Mouse (Mus musculus): ENCODE data around the gene Tcta.
"Not testable (repeated sequence)": the region's sequence is repeated elsewhere in the genome, so short reads cannot be mapped to it uniquely, and the experiment has no call there.

Gene Tcta

DNA sequence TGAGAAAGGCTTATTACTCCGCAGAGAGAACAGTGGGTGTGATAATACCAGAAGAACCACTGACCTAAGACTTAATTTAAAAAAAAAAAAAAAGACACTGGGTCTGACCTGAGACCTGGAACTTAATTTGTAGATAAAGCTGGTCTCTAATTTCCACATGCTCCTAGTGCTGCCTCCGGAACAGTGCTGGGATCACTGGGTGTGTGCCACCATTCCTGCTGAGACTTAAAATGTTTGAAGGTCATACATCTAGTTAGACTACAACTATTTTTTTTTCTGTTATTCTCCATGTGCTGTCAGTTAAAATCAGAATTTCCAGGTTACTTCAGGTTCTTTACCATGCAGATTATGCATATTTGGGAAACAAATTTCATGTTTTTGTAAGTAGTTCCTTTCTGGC is 2.2 kb upstream of the Tcta start:
- DNase-seq: no peak

DNA sequence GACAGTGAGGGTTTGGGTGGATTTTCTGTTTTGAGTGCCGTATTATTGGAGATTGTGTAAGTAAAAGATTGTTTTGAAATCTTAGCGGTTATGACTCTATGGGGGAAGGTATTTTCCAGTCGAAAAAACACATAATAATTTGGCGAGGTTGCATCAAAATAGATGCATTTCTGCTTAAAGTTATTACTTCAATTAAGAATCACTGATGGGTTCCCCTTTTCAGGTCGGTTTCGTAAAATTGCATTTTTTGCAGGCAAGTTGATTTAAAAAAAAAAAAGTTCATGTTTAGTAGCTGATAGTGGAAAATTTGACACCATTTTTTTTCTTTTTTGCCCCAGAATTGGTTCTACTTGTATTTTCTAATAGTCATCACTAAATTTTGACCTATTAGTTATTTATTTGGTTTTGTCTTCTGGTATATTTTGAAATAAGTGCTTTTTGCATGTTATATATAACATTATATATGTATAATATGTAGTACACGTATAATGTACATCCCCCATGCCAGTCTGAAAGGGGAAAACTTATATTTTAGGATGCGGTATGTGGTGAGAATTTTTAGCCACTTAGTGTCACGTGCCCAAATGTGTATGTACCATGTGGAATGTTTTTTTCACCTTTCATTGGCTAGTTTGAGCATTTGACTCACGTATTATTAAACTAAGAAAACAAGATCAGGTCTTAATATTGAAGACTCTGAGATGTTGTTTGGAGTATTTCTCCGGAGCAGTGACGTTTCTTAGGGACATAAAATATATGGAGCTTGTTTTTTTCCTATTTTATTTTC is 1.3 kb upstream of the Tcta start:
- no peak for DNase-seq

DNA sequence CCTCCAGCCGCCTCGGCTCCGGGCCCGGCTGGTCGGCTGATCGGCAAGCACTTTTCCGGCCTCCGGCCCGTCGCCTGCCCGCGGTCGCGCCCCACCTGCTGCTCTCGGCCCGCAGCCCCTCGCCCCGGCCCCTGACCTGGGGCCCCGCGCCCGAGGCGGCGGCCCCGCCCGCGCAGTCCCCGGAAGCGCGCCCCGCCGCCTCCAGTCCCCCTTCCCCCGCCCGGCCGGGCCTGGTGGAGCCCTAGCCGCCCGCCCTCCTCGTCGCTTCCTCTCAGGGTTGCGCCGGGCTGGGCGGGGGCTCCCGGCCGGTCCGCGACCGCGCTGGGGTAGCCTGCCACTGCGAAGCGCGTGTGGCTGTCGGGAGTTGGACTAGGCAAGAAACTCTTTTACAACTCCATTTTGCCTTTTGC is 616 bp upstream of the Tcta start:
- DNase-seq: peak; percentile 92

DNA sequence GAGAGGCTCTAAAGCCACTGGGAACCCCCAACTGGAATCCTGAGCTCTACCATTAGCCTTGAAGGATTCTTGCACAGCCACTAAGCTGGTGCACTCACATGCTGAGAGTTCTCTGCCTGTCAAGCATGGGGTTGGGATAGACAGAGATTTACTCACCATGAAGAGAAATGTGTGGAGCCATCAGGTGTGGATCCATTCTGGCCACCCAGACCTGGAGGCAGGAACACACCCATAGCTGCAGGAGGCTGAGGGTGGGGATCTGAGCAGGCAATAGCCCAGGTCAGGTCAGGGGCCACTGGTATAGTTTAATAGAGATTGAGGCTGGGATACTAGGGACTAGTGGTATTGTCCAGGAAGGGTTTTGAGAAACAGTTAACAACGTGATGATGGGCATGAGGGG is 790 bp downstream of the Tcta start:
- DNase-seq: peak; percentile 13

DNA sequence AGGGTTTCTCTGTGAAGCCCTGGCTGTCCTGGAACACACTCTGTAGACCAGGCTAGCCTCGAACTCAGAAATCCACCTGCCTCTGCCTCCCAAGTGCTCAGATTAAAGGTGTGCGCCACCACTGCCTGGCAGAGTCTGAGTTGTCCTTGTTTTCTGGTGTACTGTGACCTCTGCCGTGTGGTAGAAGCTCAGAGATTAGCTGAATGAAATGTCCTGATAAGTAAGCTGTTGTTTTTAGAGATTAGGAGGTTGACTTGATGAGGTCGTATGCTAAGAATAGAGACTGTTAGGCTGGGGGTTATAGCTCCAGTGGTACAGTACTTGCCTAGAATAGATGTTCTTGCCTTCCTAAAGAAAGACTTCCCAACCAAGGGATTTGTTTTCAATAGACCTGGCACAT is 1.2 kb downstream of the Tcta start:
- no peak for DNase-seq

DNA sequence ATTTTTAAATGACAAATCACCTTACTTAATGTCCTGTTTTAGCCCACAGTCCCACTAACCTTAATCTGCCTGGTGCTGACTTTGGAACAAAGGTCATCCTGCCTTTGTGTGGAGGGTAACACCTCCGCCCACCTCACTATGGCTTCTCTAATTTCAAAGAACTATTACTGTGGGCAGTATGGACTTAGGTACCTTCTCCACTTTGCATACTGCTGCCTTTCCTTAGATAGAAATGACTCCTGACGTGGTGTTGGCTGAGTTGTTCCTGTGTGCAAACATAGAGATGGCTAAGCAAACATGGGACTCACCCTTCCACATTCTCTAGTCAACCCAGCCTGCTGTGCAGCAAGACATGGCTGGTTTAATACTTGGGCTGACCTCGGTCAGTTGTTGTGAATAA is 4.1 kb downstream of the Tcta start:
- DNase-seq: peak; percentile 25

DNA sequence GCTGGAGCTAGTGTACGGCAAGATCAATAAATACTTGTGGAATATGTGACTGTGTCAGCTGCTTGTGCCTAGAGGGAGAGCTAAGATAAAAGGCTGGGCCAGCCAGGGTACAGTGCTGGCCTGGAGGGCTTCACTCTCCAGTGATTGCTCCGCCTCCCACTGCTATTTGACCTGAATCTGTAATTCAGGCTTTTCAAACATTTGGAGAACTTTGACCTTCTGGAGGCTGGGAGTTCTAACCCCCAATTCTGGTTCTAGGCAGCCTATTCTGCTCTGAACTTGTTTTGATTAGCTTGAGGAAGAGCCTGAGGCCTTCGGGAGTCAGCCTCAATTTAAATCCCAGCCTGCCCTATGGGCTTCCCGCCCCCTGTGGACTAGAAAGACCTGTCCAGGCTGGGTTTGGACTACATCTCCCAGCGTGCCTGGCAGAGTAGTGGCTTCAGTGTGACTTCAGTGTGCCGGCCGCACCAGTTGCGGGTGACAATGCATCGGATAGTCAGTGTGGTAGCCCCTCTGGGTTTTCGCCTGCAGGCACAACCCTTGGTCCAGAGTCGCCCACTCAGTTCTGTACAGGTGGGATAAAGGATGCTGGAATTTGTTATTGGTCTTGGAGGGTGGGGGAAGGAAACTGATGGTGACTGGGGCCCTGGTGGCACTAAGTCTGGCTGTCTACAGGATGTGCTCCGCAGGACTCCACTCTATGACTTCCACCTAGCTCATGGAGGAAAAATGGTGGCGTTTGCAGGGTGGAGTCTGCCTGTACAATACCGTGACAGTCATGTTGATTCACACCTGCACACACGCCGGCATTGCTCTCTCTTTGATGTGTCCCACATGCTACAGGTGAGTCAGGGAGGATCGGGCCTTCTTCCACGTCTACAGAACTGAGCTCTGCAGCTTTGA is 9.3 kb downstream of the Tcta start, which contains the start of gene Amt:
Gene Amt (plus strand): TSS at position 401 of the 903 bp plus-strand sequence.
- DNase-seq: peak; percentile 42

DNA sequence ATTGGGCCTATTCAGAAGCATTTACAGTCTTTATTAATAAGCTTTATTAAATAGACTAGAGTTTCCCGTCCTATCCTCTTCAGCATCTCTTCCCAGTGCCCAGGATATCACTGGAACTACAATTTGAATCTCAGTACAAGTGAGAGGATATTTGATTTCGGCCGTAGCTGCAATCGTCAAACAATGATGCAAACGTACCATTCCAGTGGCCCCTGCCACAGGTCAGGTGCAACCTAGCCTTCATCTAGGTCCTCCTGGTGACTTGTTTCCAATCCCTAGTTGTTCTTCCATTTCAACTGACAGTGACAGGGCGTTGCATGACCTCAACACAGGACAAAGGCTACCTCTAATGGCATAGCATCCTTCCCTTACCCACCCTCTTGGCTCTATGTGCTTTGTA is 15.2 kb downstream of the Tcta start:
- no peak for DNase-seq

DNA sequence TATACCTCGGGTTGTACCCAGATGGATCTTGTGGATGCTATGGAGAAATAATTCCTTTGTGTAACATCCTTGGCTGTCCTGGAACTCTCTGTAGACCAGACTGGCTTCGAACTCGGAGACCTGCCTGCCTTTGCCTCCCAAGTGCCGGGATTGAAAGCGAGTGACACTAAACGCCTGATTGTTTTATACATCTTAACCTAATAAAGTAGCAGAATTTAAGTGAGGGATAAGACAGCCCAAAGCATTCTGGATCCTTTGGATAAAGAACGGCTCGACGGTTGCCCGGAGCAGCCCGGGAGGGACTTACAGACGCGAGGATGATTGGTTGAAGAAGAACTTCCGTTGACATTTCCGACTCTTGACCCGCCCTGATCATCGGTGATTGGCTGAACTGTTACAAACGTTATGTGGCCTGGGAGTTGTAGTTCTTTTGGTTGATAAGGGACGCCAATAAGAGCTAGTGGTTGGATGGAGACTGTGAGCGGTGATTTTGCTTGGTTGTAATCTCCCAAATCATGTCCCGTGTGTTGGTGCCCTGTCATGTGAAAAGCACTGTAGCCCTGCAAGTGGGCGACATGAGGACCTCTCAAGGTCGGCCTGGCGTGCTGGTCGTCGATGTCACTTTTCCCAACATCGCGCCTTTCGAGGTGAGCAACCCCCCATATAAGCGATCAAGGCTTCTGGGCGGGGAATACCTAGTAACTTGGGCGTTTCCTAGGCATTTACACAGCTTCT is 15.8 kb downstream of the Tcta start, which contains the start of gene Nicn1:
Gene Nicn1 (plus strand): TSS at position 414 of the 735 bp plus-strand sequence.
- peak; percentile 97 for DNase-seq

DNA sequence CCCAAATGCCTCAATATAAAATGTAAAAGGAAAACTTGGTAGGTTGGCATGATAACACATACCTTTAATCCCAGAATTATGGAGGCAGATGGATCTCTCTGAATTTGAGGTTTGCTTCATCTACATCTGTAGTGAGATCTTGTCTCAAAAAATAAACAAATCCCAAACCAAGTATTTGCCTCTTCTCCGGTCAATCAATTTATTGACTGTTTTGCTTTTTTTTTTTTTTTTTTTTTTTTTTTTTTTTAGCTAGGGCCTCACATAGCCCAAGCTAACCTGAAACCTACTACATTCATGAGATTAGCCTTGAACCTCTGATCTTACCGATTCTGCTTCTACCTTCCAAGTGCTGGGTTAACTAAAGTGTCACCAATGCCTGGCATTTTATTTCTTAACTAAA is 16.6 kb downstream of the Tcta start:
- DNase-seq: no peak

DNA sequence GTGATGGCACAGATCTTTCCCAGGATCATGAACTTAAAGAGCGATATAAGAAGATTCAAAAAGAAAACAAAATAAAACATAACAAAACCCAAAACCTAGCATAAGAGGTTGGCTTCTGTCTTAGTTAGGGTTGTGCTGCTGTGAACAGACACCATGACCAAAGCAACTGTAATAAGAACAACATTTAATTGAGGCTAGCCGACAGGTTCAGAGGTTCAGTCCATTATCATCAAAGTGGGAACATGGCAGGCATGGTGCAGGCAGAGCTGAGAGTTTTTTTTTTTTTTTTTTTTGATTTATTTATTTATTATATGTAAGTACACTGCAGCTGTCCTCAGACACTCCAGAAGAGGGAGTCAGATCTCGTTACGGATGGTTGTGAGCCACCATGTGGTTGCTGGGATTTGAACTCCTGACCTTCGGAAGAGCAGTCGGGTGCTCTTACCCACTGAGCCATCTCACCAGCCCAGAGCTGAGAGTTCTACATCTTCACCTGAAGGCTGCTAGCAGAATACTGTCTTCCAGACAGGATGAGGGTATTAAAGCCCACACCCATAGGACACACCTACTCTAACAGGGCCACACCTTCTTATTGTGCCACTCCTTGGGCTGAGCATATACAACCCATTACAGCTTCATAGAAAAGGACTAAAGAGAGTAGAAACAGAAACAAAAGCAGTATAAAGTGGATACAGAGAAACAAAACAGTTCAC is 18.3 kb downstream of the Tcta start:
- not testable (repeated sequence) for DNase-seq

DNA sequence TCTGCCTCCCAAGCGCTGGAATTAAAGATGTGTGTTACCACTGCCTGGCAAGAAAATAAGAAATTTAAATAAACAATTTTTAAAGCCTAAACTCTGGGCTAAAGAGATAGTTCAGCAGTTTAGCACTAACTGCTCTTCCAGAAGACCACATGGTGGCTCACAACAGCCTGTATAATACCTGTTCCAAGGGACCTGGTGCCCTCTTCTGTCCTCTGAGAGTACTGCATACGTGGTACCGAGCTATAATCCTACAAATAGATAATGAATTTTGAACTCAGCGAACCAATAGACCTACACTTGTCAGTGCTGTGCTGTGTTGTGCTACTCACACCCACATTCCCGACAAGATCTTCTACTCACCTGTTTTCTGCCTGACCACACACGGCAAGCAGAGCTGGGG is 21.6 kb downstream of the Tcta start:
- peak; percentile 89 for DNase-seq

DNA sequence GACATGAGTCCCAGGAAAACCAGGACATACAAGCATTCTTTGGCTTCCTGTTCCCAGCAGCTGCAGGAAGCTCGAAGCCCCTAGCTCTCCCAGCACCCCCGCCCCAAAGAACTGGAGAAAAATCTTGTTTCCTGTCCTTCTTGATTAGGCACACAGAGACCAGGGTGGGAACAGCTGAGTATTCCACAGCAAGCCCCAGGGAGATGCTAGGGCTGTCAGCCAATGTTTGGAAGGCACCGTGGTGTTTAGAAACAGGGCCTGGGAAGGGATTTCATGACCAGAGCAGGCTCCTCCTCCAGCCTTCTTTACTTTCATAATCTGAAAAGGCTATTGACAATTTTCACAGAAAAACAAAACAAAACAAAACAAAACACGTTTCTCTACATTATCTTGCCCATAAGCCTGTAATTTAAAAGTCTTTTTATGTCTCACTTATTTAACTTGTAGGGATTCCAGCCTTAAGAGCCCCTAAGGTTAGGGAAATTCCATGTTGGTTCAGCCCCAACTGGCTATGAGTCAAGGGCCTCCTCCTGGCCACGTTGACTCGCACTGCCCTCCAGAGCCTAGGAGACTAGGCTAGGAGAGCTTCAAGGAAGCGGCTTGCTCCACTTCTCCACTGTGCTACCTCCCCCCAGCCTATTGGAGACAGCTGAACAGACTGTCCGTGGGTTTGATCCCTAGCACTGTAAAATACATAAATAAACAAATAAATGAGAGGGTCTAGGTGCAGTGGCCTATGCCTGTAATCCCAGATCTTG is 25.7 kb downstream of the Tcta start:
- DNase-seq: peak; percentile 92

DNA sequence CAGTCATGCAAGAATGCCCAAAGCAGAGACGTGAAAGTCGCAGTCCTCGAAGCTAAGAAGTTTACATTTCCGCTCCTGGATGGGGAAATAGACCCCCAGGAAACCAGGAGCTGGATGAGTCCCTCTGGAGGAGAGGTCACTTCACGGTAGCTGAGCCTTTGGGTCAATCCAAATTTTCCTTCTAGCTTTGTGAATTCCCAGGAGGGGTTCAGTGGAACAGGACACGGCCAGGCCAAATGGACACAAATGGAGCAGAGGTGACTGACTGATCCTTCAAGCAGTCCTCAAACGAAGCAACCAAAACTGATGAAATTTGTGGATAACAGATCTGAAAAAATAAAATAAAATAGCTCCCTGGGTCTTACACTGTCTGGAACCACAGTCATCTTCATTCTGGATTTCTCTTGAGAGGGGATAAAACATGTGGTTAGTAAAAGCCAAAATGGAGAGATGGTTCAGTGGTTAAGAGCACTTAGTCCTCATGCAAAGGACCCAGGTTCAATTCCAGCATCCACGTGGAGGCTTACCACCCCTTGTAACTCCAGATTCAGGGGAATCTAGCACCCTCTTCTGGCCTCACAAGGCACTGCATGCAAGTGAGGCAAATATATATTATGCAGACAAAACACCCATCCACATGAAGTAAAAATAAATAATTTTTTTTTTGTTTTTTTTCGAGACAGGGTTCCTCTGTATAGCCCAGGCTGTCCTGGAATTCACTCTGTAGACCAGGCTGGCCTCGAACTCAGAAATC is 27.1 kb downstream of the Tcta start:
- peak; percentile 70 for DNase-seq

DNA sequence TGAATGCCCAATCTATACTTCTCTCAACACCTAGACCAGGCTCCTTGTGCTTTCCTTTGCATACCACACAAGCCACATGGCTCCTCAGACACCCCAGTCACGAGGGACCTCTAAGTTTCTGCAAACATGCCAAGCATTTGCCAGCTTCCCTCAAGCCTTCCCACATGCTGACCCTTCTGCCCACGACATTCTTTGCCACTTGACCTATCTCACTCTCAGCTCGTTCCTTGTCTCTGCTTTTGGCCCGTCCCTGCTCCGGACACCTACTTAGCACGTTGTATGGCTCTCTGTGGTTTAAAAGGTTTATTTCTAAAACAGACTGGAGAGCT is 30.7 kb downstream of the Tcta start:
- peak; percentile 70 for DNase-seq

DNA sequence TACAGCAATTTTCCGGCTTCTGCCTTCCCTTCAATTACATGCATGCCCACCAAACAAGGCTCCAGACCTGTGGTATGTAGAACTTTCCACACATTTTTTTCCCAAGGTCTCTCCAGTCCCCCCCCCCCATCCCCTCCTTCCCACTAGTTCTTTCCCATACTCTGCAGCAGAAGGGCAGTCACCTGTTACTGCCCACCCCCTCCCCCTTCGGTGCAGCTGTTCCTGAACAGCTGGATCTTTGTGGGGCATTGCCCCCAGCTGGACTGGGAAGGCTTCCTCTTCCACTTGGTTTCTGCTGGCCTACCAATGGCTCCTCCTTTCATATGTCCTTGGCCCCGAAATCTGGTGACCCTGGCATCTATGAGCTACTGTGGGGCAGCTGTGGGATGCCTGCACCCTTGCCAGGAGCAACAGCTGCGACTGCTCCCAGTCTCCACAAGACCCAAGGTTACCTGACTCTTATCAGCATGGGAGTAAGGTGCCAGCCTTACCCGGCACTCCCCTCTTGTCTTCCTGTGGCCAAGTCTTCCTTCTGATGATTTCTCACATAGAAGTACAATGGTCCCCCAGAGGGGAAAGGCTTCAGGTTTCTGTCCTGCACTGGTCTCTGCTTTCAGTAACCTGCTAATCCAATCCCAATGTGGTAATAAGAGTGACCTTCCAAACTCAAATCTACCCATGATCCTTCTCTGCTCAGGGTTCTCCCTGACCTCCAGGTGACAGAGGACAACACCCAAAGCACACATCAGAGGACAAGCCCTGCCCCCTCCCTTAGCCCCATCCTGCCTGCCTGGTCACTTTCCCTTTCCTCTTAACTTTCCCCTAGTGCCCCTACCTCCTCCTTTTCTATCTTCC is 31.3 kb downstream of the Tcta start:
- DNase-seq: no peak

DNA sequence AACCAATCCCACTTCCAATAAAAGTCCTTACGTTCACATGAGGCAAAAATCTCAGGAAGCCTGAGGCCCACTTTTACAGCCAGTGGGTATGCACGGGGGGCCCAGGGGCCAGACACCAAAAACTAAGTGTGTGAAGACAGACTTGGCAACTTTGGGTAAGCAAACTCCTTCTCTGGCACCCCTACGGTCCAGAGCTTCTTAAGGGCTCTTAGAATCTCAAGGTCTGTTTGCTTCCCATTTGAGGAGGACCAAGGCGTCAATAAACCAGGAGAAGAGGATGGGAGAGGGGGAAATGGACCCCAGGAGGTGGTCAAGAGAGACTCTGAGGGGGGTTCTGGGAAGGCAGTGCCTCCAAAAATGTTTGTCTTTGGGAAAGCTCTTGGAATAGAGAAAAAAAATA is 32.5 kb downstream of the Tcta start:
- DNase-seq: no peak

DNA sequence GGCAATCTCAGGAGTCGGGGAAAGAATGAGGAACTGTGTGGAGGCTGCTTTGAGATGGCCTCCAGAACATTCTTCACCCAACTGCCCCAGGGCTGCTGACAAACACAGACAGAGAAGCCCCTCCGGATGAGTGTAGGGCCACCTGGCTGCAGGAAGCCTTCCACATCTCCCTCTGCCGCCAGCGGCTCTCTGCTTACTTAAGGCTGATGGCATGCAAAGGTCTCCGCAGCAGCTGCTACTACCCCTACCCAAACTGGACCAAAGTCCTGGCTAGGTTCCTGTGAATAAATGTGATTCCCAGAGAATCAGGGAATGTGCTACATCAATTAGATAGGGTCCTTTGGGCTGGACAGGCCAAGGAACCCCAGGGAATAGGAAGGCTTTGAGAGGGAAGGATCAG is 33.3 kb downstream of the Tcta start:
- no peak for DNase-seq

DNA sequence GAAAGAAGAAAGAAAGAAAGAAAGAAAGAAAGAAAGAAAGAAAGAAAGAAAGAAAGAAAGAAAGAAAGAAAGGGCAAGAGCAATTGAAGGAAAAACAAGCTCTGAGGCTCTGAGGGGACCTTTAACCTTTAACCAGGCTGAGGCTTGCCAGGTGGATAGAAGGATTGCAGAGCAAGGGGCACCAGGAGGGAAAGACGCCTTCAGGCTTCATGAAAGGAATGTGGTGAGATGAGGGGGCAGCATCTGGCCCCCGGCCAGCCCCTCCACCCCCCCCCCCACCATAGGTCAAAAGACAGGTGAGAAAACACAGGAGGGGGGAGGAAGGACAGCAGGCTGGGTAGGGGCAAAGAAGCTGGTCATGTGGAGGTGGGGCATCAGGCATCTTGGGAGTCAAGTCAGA is 34.0 kb downstream of the Tcta start:
- DNase-seq: no peak

DNA sequence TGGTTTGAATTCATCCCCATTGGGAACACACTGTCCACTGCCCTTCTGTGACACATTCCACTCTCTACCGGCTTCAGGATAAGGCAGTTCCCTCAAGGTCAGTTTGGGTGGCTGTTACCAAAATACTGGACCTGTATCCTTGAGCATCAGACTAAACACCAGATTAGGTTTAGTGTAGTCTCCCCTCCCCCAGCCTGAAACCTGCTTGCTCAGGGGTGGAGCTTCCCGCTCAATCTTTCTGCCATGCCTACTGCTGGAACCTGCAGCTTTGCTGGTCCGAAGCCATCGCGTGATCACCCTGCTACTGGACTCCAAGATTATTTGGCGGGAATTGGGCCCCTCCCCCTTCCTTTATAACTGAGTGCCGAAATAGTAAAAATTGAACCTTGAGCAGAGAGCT is 37.3 kb downstream of the Tcta start:
- not testable (repeated sequence) for DNase-seq
